Mouse (Mus musculus) liver, adult 2 months (tissue): Measurements from ENCODE around the gene 4930432K21Rik.

ENCODE experiments used
- CTCF ChIP-seq: fragments of 200-500 bp; IDR thresholded peaks from 2 replicates; pipeline ENCODE4 v1.5.1; 2011; ENCODE audit warnings: low read depth, low read length, control low read depth
- POLR2A ChIP-seq: fragments of 200-500 bp; IDR thresholded peaks from 2 replicates; pipeline ENCODE4 v1.6.1; 2011; ENCODE audit warnings: low read length, control low read depth; ENCODE audit not compliant: insufficient read depth; ENCODE audit errors: extremely low read depth

GRCm38 (mm10) chr8:84185117-84185516 lies 37.3 kb downstream of the 4930432K21Rik start, which contains the start of gene Nanos3:
- no peak for TF ChIP-seq CTCF
- TF ChIP-seq POLR2A = no peak
